Mouse (Mus musculus) ovary, postnatal 10 days (tissue): ENCODE data around the gene 1600014C23Rik.

ENCODE experiments used
- DNase-seq: peaks from one replicate; pipeline ENCODE4 v3.0.0; 2022; ENCODE audit warnings: low spot score

Gene 1600014C23Rik

GRCm38 (mm10) chr17:45752053-45752452, 18.4 kb upstream of the 1600014C23Rik start:
- DNase-seq: no peak

GRCm38 (mm10) chr17:45751359-45751758, 17.7 kb upstream of the 1600014C23Rik start:
- DNase-seq: no peak

GRCm38 (mm10) chr17:45749100-45749499, 15.5 kb upstream of the 1600014C23Rik start:
- DNase-seq: no peak

GRCm38 (mm10) chr17:45747858-45748785, 14.5 kb upstream of the 1600014C23Rik start:
- DNase-seq: no peak

GRCm38 (mm10) chr17:45747293-45747692, 13.6 kb upstream of the 1600014C23Rik start:
- no peak for DNase-seq

GRCm38 (mm10) chr17:45746755-45747154, 13.1 kb upstream of the 1600014C23Rik start:
- DNase-seq: no peak

- DNase-seq: no peak
Measured at GRCm38 (mm10) chr17:45745629-45746028, 12.0 kb upstream of the 1600014C23Rik start.

- no peak for DNase-seq
Measured at GRCm38 (mm10) chr17:45742371-45743147, 8.9 kb upstream of the 1600014C23Rik start.

- no peak for DNase-seq
Measured at GRCm38 (mm10) chr17:45737078-45737601, 3.5 kb upstream of the 1600014C23Rik start.

- DNase-seq: peak; percentile 52
Measured at GRCm38 (mm10) chr17:45736311-45737077, 2.9 kb upstream of the 1600014C23Rik start.

- DNase-seq: peak; percentile 81
Measured at GRCm38 (mm10) chr17:45735382-45736310, 2.0 kb upstream of the 1600014C23Rik start.

GRCm38 (mm10) chr17:45734881-45735280, 1.2 kb upstream of the 1600014C23Rik start:
- DNase-seq: no peak

GRCm38 (mm10) chr17:45734333-45734732, 689 bp upstream of the 1600014C23Rik start:
- no peak for DNase-seq

- DNase-seq: no peak
Measured at GRCm38 (mm10) chr17:45733038-45733734, 458 bp downstream of the 1600014C23Rik start.

- DNase-seq: peak; percentile 73
Measured at GRCm38 (mm10) chr17:45731172-45731864, 2.3 kb downstream of the 1600014C23Rik start.

GRCm38 (mm10) chr17:45730696-45731095, 2.9 kb downstream of the 1600014C23Rik start:
- DNase-seq: no peak

- no peak for DNase-seq
Measured at GRCm38 (mm10) chr17:45729387-45729786, 4.3 kb downstream of the 1600014C23Rik start.

GRCm38 (mm10) chr17:45727983-45728723, 5.5 kb downstream of the 1600014C23Rik start:
- DNase-seq: no peak

GRCm38 (mm10) chr17:45727481-45727880, 6.2 kb downstream of the 1600014C23Rik start:
- no peak for DNase-seq
